Mouse (Mus musculus): Measurements from ENCODE around the gene Ints6l.
"Not testable (repeated sequence)": the region's sequence is repeated elsewhere in the genome, so short reads cannot be mapped to it uniquely, and the experiment has no call there.

Gene Ints6l

GRCm38 (mm10) chrX:56524442-56524841 lies 69.8 kb downstream of the Ints6l start, which contains the start of gene Gm10477:
Gene Gm10477 (plus strand): TSS chrX:56524742.
- not testable (repeated sequence) for DNase-seq (ENCODE audit: low read depth, low spot score)

- peak; percentile 19 for DNase-seq (ENCODE audit: low read depth, low spot score)
These were observed 76.6 kb downstream of the Ints6l start for GRCm38 (mm10) chrX:56531266-56531665.

GRCm38 (mm10) chrX:56537162-56537561 lies 82.5 kb downstream of the Ints6l start:
- peak; percentile 11 for DNase-seq (ENCODE audit: low read depth, low spot score)

- DNase-seq (ENCODE audit: low read depth, low spot score): no peak
These were observed 94.8 kb downstream of the Ints6l start, which contains the start of gene Gm648 for GRCm38 (mm10) chrX:56549506-56549905. Gene Gm648 (minus strand): TSS chrX:56549606.

GRCm38 (mm10) chrX:56553584-56553983 lies 98.9 kb downstream of the Ints6l start:
- no peak for DNase-seq (ENCODE audit: low read depth, low spot score)
